Mouse (Mus musculus): Measurements from ENCODE around the gene Pank1.

The Pank1 gene

GRCm38 (mm10) chr19:34825946-34826655 lies 53.2 kb downstream of the Pank1 start:
- DNase-seq (ENCODE audit: low spot score), result peak; percentile 37

GRCm38 (mm10) chr19:34819577-34820170 lies 59.6 kb downstream of the Pank1 start:
- DNase-seq (ENCODE audit: low spot score), result no peak

- DNase-seq (ENCODE audit: low spot score), result no peak
Measured at GRCm38 (mm10) chr19:34815371-34815770, 63.9 kb downstream of the Pank1 start.

- DNase-seq (ENCODE audit: low spot score), result no peak
Measured at GRCm38 (mm10) chr19:34814696-34815095, 64.6 kb downstream of the Pank1 start.

- no peak for DNase-seq (ENCODE audit: low spot score)
Measured at GRCm38 (mm10) chr19:34813961-34814360, 65.3 kb downstream of the Pank1 start.

- DNase-seq (ENCODE audit: low spot score), result no peak
Measured at GRCm38 (mm10) chr19:34813533-34813932, 65.7 kb downstream of the Pank1 start.

GRCm38 (mm10) chr19:34812711-34813110 lies 66.5 kb downstream of the Pank1 start:
- DNase-seq (ENCODE audit: low spot score), result no peak

- DNase-seq (ENCODE audit: low spot score), result no peak
Measured at GRCm38 (mm10) chr19:34807173-34807572, 72.1 kb downstream of the Pank1 start.

- no peak for DNase-seq (ENCODE audit: low spot score)
Measured at GRCm38 (mm10) chr19:34805071-34805470, 74.2 kb downstream of the Pank1 start.

- DNase-seq (ENCODE audit: low spot score), result no peak
Measured at GRCm38 (mm10) chr19:34804531-34804930, 74.7 kb downstream of the Pank1 start.

- no peak for DNase-seq (ENCODE audit: low spot score)
Measured at GRCm38 (mm10) chr19:34803396-34803795, 75.9 kb downstream of the Pank1 start.

- no peak for DNase-seq (ENCODE audit: low spot score)
Measured at GRCm38 (mm10) chr19:34799644-34800267, 79.5 kb downstream of the Pank1 start.

GRCm38 (mm10) chr19:34796396-34796795 lies 82.9 kb downstream of the Pank1 start:
- DNase-seq (ENCODE audit: low spot score), result no peak

GRCm38 (mm10) chr19:34782491-34782890 lies 96.8 kb downstream of the Pank1 start:
- no peak for DNase-seq (ENCODE audit: low spot score)

GRCm38 (mm10) chr19:34778993-34779392 lies 100.3 kb downstream of the Pank1 start:
- no peak for DNase-seq (ENCODE audit: low spot score)

- DNase-seq (ENCODE audit: low spot score), result no peak
Measured at GRCm38 (mm10) chr19:34778098-34778497, 101.2 kb downstream of the Pank1 start.

GRCm38 (mm10) chr19:34772775-34773174 lies 106.5 kb downstream of the Pank1 start:
- DNase-seq (ENCODE audit: low spot score), result peak; percentile 53

- no peak for DNase-seq (ENCODE audit: low spot score)
Measured at GRCm38 (mm10) chr19:34770764-34771163, 108.5 kb downstream of the Pank1 start.

- DNase-seq (ENCODE audit: low spot score), result no peak
Measured at GRCm38 (mm10) chr19:34758754-34759153, 120.5 kb downstream of the Pank1 start.

Data from ovary, postnatal 14 days (tissue).